Mouse (Mus musculus): ENCODE measurements around the gene Wbp1.

Wbp1 gene

DNA sequence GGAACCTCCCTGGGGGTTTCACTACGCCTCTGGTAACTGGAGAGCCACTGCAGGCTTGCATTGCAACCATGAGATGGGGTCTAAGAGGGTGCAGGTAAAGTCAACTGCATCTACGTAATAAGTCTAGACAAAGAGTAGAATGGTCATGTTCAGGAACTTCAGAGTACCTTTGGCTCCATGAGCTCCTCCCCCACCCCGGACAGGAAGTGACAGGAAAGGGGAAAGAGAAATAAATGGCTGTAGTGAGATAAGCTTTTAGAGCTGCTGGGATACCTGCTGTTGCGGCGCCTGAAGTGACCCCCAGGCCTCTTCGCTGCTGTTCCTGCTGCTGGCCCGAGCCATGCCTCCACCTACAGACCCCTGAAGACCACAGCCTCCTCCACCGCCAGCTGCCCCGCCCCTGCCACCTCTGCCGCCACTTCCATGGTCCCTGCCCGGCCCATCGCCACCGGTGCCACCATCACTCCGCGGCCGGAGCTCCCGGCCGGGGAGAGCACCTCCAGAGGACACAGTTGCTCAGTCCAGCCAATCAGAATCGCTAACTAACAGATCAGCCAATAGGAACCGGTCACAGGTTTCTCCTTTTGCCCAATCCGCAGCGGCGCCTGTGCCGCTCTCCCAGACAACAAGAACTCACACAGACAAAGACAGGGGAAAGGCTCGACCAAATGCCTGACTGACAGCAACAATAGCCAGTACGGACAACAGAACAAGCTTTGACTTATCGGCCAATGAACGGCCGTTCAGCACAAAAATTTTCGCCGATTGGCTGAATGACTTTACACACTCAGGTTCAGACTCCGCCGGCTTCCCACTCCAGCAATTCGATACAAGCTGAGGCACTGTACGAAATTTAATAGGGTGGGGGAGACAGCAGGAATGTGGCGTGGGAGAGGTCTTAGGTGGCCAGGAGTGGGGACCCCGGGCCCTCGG, at the start of gene Wbp1:
Wbp1 (minus strand) TSS at position 630 of the 933 bp plus-strand sequence.
- DNase-seq: peak; percentile 91 to 98

DNA sequence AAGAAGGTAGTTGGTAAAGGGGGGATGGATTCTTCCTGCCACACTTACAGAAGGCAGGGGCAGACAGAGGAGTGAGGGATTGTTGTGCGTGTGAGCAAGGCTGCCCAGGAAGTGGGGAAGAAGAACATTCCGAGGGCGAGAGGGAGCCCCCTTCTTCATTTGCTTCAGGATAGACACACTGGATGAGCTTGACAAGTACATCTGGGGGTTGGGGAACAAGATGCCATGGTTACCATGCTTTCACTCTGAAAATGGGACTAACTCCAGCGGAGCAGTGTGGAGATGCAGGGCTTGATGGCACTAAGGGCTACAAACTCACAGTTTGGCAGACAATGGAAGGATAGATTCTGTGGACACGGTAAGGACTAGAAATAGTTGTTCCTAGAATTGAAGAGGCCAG, 49.7 kb upstream of the Wbp1 start:
- DNase-seq: no peak

DNA sequence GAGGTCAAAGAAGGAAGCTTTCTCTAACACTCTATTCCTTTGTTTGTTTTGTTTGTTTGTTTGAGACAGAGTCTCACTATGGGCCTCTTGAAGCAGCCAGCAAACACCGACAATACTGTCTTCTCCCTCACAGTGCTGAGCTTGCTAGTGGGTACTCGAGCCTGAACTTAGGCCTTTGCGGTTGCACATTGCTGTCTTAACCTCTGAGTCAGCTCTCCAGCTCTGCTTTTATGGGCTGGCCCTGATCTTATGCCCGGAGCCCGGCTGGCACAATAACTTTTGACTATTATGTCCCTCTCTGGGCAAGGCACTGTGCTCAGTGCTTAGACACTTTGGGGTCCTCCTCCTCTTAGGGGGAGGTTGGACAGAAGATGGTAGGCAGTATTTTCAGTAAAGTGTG, 48.5 kb upstream of the Wbp1 start:
- no peak for DNase-seq

DNA sequence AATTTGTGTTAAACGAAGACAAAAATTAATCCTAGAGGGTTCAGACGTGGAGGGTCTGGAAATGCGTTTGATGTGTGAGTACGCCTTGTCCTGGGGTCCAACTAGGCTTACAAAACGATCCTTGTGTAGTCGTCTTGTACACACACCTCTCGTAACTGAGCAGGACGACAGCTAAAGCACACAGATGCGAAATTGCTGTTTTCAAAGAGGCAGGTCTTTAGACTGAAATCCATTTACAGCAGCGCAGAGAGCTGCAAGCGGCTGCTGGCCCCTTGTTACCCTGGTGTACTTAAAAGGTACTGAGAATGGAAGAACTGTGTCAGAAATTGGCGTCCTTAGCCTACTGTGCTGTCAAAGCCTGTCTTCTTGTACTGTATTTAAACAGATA, 44.9 kb upstream of the Wbp1 start:
- no peak for DNase-seq

DNA sequence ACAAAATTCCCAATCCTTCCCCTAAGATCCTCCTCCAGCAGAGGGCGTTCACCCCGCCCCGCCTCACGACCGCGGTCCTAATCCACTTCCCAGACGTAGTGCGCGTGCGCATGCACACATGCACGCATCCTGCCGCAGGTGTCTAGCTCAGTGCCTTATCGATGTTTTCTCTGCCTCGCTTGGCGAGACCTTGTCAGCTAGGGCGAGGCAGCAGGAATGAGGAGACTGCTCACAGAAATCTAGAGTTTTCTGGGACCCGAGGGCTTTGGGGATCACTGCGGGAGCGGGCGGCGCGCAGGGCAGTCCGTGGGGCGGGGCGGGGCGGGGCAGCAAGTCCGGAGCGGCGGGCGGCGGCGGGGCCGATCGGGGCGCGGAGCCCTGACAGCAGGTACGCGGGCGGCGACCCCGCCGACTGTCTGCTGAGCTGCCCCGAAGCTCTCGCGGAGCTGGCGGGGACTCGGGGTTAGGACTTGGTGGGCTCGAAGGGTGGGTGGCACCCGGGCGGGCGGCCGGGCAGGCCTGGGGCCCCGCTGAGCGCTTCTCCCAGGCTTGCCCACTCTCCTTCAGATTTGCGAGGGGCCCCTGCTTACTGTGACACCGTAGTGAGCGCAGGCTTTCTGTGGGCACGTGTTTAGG, 44.4 kb upstream of the Wbp1 start, which contains the start of gene Dctn1:
Dctn1 (plus strand) TSS at position 314 of the 636 bp plus-strand sequence.
- peak; percentile 95 to 96 for DNase-seq

DNA sequence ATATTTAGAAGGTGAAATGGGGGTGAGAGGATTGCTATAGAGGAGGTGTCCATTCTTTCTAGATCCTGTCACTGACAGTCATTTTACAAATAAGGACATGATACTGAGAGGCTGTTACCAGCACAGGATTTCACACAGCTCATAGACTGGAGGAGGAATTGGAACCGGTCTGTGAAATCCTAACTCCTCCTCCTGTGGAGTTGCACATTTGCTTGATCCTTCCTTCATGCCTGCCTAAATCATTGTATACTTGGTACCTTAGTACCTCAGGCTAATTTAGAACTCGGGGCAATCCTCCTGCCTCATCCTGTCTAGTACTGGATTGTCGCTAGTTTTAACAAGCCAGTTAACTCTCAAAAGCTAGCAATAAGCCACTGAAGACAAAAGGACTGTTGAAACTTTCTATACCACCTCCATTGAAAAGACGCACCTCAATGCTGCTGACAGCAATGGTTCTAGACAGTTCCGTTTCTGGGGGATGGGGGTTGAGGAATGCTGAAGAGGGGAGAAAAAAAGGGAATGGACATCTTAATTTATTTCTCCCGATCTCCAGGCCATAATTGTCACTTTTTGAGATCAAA, 43.8 kb upstream of the Wbp1 start:
- no peak for DNase-seq

DNA sequence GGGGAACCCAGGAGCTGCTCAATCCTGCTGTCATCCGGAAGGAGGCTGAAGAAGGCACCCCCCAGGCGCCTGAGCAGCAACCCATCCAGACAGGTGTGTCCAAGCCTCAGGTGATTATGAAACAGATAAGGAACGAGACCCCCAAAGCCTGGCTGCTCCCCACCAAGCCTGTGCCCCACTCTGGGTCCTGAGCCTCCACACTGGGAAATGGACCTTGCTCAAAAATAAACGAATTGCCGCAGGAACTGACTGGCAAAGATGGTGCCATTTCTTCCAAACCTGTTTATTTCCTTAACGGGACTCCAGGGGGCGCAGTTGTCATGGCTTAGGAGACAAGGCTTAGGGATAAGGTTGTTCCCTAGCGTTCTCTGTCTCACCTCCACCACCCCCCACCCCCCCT, 41.3 kb upstream of the Wbp1 start:
- DNase-seq: peak; percentile 80 to 88

DNA sequence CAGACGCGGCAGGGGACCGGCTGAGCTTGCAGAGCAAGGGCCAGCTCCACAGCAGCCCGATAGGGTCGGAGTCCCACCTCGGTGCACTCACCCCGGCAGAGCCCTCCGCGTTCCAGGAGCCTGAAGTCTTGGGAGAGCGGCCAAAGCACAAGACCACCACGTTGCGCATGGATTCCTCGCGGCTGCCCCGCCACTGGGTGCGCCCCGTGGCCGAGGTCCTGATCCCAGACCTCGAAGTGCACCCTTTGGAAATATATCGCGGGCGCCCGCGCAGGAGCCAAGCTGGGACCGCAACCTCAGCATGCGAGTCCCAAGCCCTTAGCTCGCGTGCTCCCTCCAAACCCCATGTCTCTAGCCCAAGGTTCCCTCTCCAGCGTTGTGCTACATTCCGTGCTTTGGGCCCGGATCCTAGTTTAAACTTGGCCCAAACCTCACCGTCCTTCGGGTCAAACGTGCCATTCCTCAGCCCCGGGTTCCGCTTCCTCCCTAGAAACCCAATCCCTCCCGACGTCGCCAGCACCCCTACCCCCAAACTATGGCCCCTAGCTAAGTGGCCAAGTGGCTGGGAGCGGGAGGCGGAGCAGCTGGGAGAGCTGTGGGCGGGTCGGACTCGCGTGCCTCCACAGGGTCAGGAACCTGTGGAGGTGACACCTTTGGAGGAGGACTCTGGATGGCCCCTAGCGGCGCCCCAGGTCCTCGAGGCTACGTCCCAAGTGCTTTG, 40.7 kb upstream of the Wbp1 start:
- peak; percentile 58 to 60 for DNase-seq

DNA sequence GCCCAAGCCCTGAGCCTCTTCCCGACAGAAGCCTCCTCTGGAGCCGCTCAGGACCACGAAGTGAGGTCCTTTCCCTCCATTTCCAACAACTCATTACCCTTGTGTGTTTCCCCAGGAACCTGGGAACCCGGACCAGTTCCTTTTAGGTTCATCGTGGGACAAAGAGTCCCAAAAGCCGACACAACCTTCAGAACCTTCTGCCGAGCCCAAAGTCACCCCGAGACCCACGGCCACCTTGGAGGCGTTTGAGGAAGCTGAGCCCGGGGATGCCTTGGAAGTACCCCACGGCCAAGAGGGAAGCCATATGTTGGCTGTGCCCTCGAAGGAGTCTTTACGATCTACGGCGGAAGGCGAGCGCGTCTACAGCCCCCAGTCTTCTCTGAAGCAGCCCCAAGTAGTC, 40.1 kb upstream of the Wbp1 start:
- no peak for DNase-seq

DNA sequence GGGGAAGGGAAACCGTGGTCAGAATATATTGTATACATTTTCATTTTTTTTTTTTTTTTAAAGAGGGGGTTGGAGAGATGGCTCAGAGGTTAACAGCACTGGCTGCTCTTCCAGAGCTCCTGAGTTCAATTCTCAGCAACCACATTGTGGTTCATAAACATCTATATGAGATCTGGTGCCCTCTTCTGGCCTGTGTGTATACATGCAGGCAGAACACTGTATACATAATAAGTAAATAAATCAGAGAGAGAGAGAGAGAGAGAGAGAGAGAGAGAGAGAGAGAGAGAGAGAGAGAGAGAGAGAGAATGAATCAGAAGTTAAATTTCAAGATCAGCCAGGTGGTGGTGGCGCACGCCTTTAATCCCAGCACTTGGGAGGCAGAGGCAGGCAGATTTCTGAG, 38.1 kb upstream of the Wbp1 start:
- DNase-seq: peak; percentile 44 to 48

DNA sequence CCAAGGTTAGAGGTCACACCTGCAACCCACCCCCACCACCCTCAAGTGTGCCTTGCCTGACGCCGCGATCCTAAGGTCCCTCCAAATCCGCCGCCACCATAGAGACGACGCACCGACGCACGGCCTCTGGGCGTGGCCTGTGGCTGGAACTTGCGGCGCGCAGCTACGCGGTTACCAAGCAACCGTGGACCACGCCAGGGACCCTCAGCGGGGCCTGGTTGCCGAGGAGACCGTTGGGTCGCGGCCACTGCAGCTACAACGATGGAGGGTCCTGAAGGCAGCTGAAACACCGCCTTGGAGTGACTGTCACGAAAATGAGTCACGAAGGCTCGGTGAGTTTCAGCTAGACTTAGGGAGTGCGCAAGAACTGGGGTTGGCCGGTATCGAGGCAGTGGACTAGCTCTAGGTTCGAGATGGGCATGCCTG, 34.9 kb upstream of the Wbp1 start, which contains the start of the genes Wdr54 and 1700003E16Rik:
Wdr54 (minus strand) TSS at position 139 of the 426 bp plus-strand sequence.
1700003E16Rik (plus strand) TSS at position 146 of the 426 bp plus-strand sequence.
- peak; percentile 76 to 77 for DNase-seq

DNA sequence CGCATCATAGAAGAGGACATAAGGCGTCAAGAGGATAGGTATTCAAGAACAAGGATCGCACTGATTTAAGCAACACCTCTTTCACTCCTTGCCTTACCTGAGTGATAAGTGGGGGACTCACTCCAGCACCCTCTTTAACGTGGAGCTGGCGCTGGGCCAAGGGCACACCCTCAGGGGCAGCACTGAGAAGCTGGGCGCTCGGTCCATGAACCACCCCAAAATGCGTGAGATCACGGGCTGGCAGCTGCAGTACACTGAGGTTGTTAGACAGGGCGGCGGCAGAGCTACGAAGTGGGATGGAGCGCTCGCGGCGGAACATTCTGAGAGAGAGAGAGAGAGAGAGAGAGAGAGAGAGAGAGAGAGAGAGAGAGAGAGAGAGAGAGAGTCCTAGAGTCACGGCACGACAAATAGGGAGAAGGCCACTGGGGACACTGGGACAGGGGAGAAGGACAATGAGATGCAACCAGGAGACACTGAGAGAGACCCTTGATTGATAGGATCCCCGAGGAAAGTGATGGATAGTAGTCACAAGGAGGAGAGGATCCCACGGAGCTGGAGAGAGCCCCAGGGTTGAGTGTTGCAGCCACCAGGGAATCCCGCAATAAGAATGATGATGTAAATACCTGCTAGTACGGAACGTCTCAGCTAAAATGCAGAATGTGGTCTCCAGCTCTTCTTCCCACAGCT, 34.3 kb upstream of the Wbp1 start:
- peak; percentile 31 to 45 for DNase-seq

DNA sequence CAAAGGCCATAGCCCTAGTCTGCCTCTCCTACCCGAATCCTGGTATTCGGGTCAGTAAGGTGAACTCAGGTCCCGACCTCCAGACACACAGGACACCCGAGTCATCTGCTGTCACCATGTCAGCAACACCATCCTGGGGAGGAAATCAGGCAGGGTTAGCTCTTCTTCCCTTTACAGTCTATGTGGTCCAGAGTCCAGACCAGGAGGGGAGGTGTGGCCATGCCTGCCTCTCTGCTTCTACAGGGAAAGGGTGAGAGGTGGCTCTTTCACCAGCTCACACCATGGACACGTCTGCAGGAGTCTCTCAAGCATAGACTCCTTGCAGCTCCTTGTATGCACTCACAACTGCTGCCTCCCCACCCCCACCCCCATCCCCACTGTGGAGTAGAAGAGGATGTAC, 32.1 kb upstream of the Wbp1 start:
- DNase-seq: no peak

DNA sequence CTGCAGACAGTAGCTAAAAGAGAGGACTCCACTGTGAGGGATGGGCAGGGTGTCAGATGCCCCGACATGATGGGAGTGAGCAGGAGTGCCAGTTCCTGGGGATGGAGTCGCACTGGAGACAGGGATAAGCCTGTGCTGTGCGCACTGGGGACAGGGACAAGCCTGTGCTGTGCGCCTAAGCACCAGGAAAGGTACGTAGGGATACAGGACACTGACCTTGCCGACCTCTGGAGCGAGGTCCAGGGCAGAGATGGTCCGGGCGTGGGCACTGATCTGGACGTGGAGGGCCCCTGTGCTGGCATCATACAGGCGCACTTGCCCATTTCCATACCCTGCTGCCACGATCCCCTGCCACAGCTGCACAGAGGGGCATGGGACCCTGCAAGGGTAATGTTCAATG, 31.7 kb upstream of the Wbp1 start:
- no peak for DNase-seq

DNA sequence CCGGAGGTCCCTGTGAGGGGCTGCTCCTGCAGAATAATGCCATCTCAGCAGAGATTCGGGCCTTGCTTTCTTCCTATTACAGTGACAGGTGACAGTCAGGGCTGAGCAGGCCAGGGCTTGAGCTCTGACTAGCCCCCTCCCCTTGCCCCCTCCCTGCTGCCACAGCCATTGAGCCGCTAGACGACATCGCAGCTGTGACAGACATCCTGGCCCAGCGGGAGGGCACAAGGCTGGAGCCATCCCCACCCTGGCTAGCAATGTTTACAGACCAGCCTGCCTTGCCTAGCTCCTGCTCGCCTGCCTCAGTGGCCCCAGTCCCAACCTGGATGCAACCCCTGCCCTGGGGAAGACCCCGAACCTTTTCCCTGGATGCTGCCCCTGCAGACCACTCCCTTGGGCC, 30.4 kb upstream of the Wbp1 start:
- DNase-seq: no peak

DNA sequence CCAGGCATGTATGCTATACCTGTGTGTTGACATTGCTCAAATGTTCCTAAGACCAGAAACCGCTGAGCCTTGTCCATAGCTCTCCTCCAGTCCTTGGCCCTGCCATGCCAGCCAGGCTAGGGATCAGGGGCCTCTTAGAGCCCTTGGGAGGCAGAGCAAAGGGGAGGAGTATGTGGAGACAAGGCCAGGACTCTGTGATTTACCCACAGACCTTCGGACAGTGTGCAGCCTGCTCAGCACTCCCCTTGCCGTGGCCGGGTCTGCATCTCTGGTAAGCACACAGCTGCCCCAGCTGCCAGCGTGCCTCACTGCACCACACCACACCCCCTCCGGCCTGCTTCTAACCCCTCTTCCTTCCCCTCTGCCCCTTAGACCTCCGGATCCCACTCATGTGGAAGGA, 25.9 kb upstream of the Wbp1 start:
- DNase-seq: no peak

DNA sequence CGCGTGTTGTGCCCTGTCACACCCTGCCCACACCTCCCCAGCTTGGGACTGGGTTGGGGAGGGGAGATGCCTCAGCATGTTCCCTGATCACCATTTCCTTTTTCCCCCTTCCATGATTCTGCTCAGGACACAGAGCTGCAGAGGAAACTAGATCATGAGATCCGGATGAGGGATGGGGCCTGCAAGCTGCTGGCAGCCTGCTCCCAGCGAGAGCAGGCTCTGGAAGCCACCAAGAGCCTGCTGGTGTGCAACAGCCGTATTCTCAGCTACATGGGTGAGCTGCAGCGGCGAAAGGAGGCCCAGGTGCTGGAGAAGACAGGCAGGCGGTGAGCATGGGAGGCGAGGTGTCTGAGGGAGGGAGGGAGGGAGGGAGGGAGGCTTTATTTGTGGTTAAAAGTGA, 24.4 kb upstream of the Wbp1 start:
- DNase-seq: no peak

DNA sequence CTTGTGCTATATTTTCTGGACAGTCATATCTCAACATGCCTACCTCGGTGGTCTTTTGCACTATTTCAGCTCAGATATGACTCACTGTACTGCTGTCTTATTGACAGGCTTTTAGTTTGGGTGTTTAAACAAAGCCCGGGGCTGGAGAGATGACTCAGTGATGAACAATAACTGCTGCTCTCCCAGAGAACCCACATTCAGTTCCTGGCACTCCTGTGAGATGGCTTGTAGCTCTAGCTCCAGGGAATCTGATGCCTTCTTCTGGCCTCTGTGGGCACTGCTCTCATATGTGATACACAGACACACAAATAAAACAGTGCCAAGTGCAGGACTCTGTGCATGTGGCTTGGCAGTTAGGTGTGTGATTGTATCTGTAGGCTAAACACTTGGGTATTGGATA, 23.9 kb upstream of the Wbp1 start:
- no peak for DNase-seq

DNA sequence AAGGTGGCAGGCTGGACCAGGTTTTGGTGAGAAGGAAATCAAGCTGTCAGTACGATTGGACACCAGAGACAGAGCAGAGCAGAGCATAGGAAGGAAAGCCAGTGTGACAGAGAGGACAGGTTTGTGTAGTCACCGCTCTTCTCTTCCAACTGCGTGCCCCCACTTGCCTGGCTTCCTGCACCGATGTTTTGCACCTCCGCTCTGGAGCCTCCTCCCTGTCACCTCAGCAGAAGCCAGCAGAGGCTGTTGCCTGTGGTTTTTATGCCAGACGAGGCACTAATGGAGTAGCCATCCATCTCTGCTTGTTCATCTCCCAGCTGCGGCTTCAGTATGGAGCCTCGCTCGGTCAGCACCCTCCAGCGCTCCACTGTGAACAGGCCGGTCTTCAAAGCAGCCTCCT, 21.5 kb upstream of the Wbp1 start:
- no peak for DNase-seq

DNA sequence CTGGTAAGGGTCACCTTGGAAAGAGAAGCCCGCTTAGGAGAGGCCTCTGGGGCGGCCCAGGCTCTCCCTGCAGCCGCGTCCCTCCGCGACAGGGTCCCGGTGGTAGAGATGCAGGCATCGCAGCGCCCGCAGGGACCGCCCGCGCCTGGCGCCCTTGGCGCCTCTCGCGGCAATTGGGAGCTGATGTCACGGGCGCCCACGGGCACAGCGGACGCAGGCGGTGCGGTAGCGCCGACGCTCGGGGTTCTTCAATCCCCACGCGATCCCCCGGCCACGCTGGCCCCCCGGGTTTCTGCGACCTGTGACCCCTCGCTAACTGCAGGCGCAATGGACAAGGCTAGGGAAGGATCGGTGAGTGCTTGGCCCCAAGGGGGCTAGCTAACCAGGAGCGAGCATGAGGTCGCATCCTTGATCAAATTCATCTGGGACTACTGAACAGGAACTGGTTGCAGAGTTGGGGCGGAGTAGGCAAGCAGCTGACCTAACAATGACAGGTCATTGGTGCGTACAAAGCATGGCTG, 20.9 kb upstream of the Wbp1 start:
- no peak for DNase-seq

DNA sequence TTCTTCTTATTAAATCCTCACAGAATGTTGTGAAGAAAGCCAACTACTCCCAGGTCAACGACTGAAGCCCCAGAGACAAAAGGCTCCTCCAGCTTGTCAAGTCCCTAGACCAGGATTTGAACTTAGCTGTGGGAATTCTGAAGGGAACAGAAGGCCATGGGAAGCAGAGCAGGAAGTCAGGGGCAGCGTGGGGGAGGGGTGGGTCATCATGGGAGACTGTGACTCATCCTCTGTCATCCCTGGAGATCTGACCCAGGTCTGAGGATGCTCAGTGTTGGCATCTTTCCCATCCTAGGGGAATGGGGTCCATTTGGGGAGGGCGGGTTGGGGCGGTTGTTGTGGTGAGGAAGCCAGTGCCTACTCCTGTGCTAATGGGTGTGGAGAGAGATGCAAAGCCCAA, 20.3 kb upstream of the Wbp1 start:
- no peak for DNase-seq

DNA sequence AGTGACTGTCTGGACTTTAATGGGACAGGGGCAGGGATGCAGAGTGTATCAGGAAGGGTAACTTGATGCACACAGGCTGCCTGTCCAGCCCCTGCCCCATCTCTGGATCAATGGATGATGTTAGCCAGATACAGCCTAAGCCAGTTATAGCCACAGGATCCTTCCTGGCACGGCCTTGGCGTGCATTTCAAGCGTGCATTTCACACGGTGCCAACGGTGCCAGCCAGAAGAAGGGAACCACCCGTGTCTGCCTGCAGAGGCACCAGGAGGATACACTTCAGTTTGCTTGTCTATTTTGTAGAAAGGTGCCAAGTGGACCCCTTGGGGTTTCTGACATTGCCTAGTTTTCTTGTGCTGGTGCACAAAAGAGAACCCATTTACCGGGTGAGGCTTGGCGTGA, 18.7 kb upstream of the Wbp1 start:
- DNase-seq: no peak
